Mouse (Mus musculus) limb, embryonic 15.5 days (tissue): ENCODE measurements around the gene Atp1b2. TPM values are rescaled to one million over a fixed set of nuclear protein-coding genes. Genes with fewer than 3 reads are reported as not detected.
"Not testable (repeated sequence)": the region's sequence is repeated elsewhere in the genome, so short reads cannot be mapped to it uniquely, and the experiment has no call there.

Source experiments
- ATAC-seq: fragments of 200-750 bp; cut with Nextera tagmentation; 2 replicates; pipeline ENCODE4 v1.8.0; 2017; ENCODE audit warnings: low read depth, moderate TSS enrichment; ENCODE audit not compliant: insufficient number of reproducible peaks, low FRiP score, low TSS enrichment
- H3K27ac ChIP-seq: fragments of 300-500 bp; sonication (generic); 2 replicates; pipeline ENCODE4 v1.5.1; 2015; ENCODE audit warnings: moderate library complexity, mild to moderate bottlenecking, inconsistent platforms
- H3K27me3 ChIP-seq: fragments of 300-500 bp; sonication (generic); 2 replicates; pipeline ENCODE4 v1.6.1; 2015; ENCODE audit warnings: inconsistent platforms
- H3K36me3 ChIP-seq: fragments of 300-500 bp; sonication (generic); 2 replicates; pipeline ENCODE4 v1.6.1; 2015; ENCODE audit warnings: inconsistent platforms
- H3K4me1 ChIP-seq: fragments of 300-500 bp; sonication (generic); 2 replicates; pipeline ENCODE4 v1.6.1; 2015; ENCODE audit warnings: inconsistent platforms
- H3K4me2 ChIP-seq: fragments of 300-500 bp; sonication (generic); 2 replicates; pipeline ENCODE4 v1.6.1; 2015; ENCODE audit warnings: mild to moderate bottlenecking, inconsistent platforms
- H3K4me3 ChIP-seq: fragments of 300-500 bp; sonication (generic); 2 replicates; pipeline ENCODE4 v1.5.1; 2015; ENCODE audit warnings: mild to moderate bottlenecking, inconsistent platforms
- H3K9ac ChIP-seq: fragments of 300-500 bp; sonication (generic); 2 replicates; pipeline ENCODE4 v1.6.1; 2015; ENCODE audit warnings: inconsistent platforms
- H3K9me3 ChIP-seq: fragments of 300-500 bp; sonication (generic); 2 replicates; pipeline ENCODE4 v1.6.1; 2016; ENCODE audit warnings: inconsistent platforms
- WGBS: fragments of 180-500 bp; shearing (Covaris S2); methylation state at CpG from one replicate; pipeline ENCODE4 v1.1.7; 2015; 5-methylcytosine and 5-hydroxymethylcytosine counted together
- polyA plus RNA-seq: library from polyadenylated mRNA; unstranded; fragments of >200 nt; fragmentation: Nextera tagmentation; extraction: Ambion mirVana; gene quantifications from 2 replicates; pipeline ENCODE4 v1.2.1, GENCODE M21; 2015

The Atp1b2 gene
- polyA plus RNA-seq, 1 experiment from 2014 or later: 8.2 TPM

GRCm38 (mm10) chr11:69622406-69622805 is 16.7 kb upstream of the Atp1b2 start:
- Histone ChIP-seq H3K27ac (peak overlapping the region; percentile 55; the same call in 1 of the 2 replicates), H3K36me3 (no peaks in the 10 kb centered on the region), H3K4me2 (peak overlapping the region; percentile 74), H3K4me1 (peaks cover 8% of the 10 kb centered on the region), H3K27me3 (no peaks in the 10 kb centered on the region), H3K9ac (peak overlapping the region; percentile 43), H3K9me3 (no peaks in the 10 kb centered on the region), H3K4me3 (peak overlapping the region; percentile 49)
- ATAC-seq: no peak
- 17% methylated on average over 6 of the region's 6 CpGs for WGBS

GRCm38 (mm10) chr11:69621571-69622268 is 16.0 kb upstream of the Atp1b2 start, which contains the start of gene Sat2:
Gene Sat2 (plus strand): TSS chr11:69622024.
- Histone ChIP-seq H3K4me1 (peaks cover 8% of the 10 kb centered on the region), H3K27me3 (0 out of 2 replicates have a peak, but pooled peaks cover 5% of the 10 kb centered on the region), H3K36me3 (no peaks in the 10 kb centered on the region), H3K4me3 (peak within 1 kb of the TSS; percentile 49), H3K27ac (peak within 1 kb of the TSS; percentile 55), H3K9me3 (no peaks in the 10 kb centered on the region), H3K9ac (peak within 1 kb of the TSS; percentile 43), H3K4me2 (peak within 1 kb of the TSS; percentile 74)
- peak; percentile 64 for ATAC-seq
- 2% methylated on average over 20 of the region's 20 CpGs for WGBS

- Histone ChIP-seq H3K4me1 (peaks cover 8% of the 10 kb centered on the region), H3K9me3 (no peaks in the 10 kb centered on the region), H3K36me3 (no peaks in the 10 kb centered on the region), H3K27ac (no peak overlapping the region), H3K9ac (no peak overlapping the region), H3K4me3 (no peak overlapping the region), H3K27me3 (0 out of 2 replicates have a peak, but pooled peaks cover 7% of the 10 kb centered on the region), H3K4me2 (no peak overlapping the region)
- no peak for ATAC-seq
- 79% methylated on average over 7 of the region's 7 CpGs for WGBS
Measured at GRCm38 (mm10) chr11:69620394-69621081, 14.8 kb upstream of the Atp1b2 start.

- no peaks in the 10 kb centered on the region for H3K36me3 ChIP-seq
- 69% methylated on average over 5 of the region's 5 CpGs for WGBS
- no peak within 1 kb of the TSS for H3K27ac ChIP-seq
- ATAC-seq: no peak
- H3K4me1 ChIP-seq: peaks cover 11% of the 10 kb centered on the region
- H3K27me3 ChIP-seq: 0 out of 2 replicates have a peak, but pooled peaks cover 7% of the 10 kb centered on the region
- H3K9me3 ChIP-seq: no peaks in the 10 kb centered on the region
- no peak within 1 kb of the TSS for H3K4me3 ChIP-seq
- no peak within 1 kb of the TSS for H3K4me2 ChIP-seq
- no peak within 1 kb of the TSS for H3K9ac ChIP-seq
Measured at GRCm38 (mm10) chr11:69617805-69618204, 12.1 kb upstream of the Atp1b2 start, which contains the start of gene Shbg. Gene Shbg (minus strand): TSS chr11:69617905.

GRCm38 (mm10) chr11:69616781-69617180 is 11.0 kb upstream of the Atp1b2 start:
- WGBS: 53% methylated on average over 10 of the region's 10 CpGs
- no peak overlapping the region for H3K9ac ChIP-seq

GRCm38 (mm10) chr11:69614257-69614588 is 8.5 kb upstream of the Atp1b2 start:
- H3K9me3 ChIP-seq, ATAC-seq, H3K9ac ChIP-seq, H3K27ac ChIP-seq, H3K4me2 ChIP-seq, H3K4me1 ChIP-seq, H3K36me3 ChIP-seq, H3K27me3 ChIP-seq, H3K4me3 ChIP-seq: not testable (repeated sequence)
- 51% methylated on average over 11 of the region's 11 CpGs for WGBS

More at GRCm38 (mm10) chr11:69616781-69617180, 11.0 kb upstream of the Atp1b2 start:
- no peaks in the 10 kb centered on the region for H3K9me3 ChIP-seq
- no peaks in the 10 kb centered on the region for H3K36me3 ChIP-seq
- no peak overlapping the region for H3K27ac ChIP-seq
- H3K4me3 ChIP-seq: no peak overlapping the region
- peaks cover 5% of the 10 kb centered on the region; the same call in 1 of the 2 replicates for H3K4me1 ChIP-seq
- no peak overlapping the region for H3K4me2 ChIP-seq
- 0 out of 2 replicates have a peak, but pooled peaks cover 7% of the 10 kb centered on the region for H3K27me3 ChIP-seq
- ATAC-seq: no peak

GRCm38 (mm10) chr11:69613553-69614256 is 8.0 kb upstream of the Atp1b2 start:
- no peak for ATAC-seq

GRCm38 (mm10) chr11:69610899-69611298 is 5.2 kb upstream of the Atp1b2 start:
- Histone ChIP-seq H3K27me3 (no peaks in the 10 kb centered on the region), H3K27ac (no peak overlapping the region), H3K4me2 (no peak overlapping the region), H3K4me1 (peaks cover 10% of the 10 kb centered on the region), H3K9me3 (no peaks in the 10 kb centered on the region), H3K4me3 (no peak overlapping the region), H3K36me3 (no peaks in the 10 kb centered on the region), H3K9ac (no peak overlapping the region)
- no peak for ATAC-seq
- WGBS: 49% methylated on average over 4 of the region's 4 CpGs

More at GRCm38 (mm10) chr11:69613553-69614256, 8.0 kb upstream of the Atp1b2 start:
- Histone ChIP-seq H3K27ac (no peak overlapping the region), H3K4me3 (no peak overlapping the region), H3K9ac (no peak overlapping the region), H3K4me1 (peaks cover 5% of the 10 kb centered on the region; the same call in 1 of the 2 replicates), H3K36me3 (no peaks in the 10 kb centered on the region), H3K9me3 (no peaks in the 10 kb centered on the region), H3K4me2 (peak overlapping the region; percentile 6; the same call in 1 of the 2 replicates), H3K27me3 (0 out of 2 replicates have a peak, but pooled peaks cover 7% of the 10 kb centered on the region)
- 14% methylated on average over 19 of the region's 19 CpGs for WGBS

- Histone ChIP-seq H3K36me3 (no peaks in the 10 kb centered on the region), H3K27me3 (peaks cover 9% of the 10 kb centered on the region; the same call in 1 of the 2 replicates), H3K9ac (no peak overlapping the region), H3K4me1 (peaks cover 23% of the 10 kb centered on the region), H3K27ac (no peak overlapping the region), H3K4me2 (no peak overlapping the region), H3K9me3 (no peaks in the 10 kb centered on the region), H3K4me3 (no peak overlapping the region)
- ATAC-seq: no peak
- WGBS: 61% methylated on average over 7 of the region's 7 CpGs
Measured at GRCm38 (mm10) chr11:69609416-69609815, 3.7 kb upstream of the Atp1b2 start.

- Histone ChIP-seq H3K4me2 (no peak overlapping the region), H3K36me3 (no peaks in the 10 kb centered on the region), H3K9me3 (no peaks in the 10 kb centered on the region), H3K27ac (no peak overlapping the region), H3K27me3 (peaks cover 9% of the 10 kb centered on the region; the same call in 1 of the 2 replicates), H3K4me1 (peaks cover 23% of the 10 kb centered on the region), H3K9ac (no peak overlapping the region), H3K4me3 (no peak overlapping the region)
- ATAC-seq: no peak
- WGBS: 99% methylated on average over 3 of the region's 3 CpGs
Measured at GRCm38 (mm10) chr11:69608525-69608924, 2.8 kb upstream of the Atp1b2 start.

GRCm38 (mm10) chr11:69606832-69607231 is 1.1 kb upstream of the Atp1b2 start:
- no peak overlapping the region for H3K4me2 ChIP-seq
- H3K4me3 ChIP-seq: no peak overlapping the region
- H3K4me1 ChIP-seq: peaks cover 21% of the 10 kb centered on the region
- no peak overlapping the region for H3K27ac ChIP-seq
- H3K27me3 ChIP-seq: peaks cover 9% of the 10 kb centered on the region; the same call in 1 of the 2 replicates
- ATAC-seq: no peak
- H3K36me3 ChIP-seq: no peaks in the 10 kb centered on the region
- WGBS: 90% methylated on average over 2 of the region's 2 CpGs
- H3K9ac ChIP-seq: no peak overlapping the region
- no peaks in the 10 kb centered on the region for H3K9me3 ChIP-seq
